Mouse (Mus musculus): ENCODE measurements around the gene Vgll4. TPM values are rescaled to one million over a fixed set of nuclear protein-coding genes. Genes with fewer than 3 reads are reported as not detected.

Vgll4 gene
- 10 to 100 TPM in 13 of 26 experiments, 1 to 10 TPM in 13; 1.7 to 50.1 (median 12.1) TPM for total RNA-seq (2018; cell fraction: chromatin; rRNA removed)
- total RNA-seq (2018; cell fraction: cytosol; rRNA removed), result 10 to 100 TPM in 22 of 26 experiments, 1 to 10 TPM in 4; 3.6 to 31.6 (median 19.7) TPM
- total RNA-seq (2018; cell fraction: nucleus; rRNA removed), result 10 to 100 TPM in 15 of 26 experiments, 1 to 10 TPM in 11; 2.8 to 48.9 (median 12.4) TPM
- polyA plus RNA-seq (2018), result 10.4 to 24.8 TPM (median 16.8 TPM) in 3 replicates

DNA sequence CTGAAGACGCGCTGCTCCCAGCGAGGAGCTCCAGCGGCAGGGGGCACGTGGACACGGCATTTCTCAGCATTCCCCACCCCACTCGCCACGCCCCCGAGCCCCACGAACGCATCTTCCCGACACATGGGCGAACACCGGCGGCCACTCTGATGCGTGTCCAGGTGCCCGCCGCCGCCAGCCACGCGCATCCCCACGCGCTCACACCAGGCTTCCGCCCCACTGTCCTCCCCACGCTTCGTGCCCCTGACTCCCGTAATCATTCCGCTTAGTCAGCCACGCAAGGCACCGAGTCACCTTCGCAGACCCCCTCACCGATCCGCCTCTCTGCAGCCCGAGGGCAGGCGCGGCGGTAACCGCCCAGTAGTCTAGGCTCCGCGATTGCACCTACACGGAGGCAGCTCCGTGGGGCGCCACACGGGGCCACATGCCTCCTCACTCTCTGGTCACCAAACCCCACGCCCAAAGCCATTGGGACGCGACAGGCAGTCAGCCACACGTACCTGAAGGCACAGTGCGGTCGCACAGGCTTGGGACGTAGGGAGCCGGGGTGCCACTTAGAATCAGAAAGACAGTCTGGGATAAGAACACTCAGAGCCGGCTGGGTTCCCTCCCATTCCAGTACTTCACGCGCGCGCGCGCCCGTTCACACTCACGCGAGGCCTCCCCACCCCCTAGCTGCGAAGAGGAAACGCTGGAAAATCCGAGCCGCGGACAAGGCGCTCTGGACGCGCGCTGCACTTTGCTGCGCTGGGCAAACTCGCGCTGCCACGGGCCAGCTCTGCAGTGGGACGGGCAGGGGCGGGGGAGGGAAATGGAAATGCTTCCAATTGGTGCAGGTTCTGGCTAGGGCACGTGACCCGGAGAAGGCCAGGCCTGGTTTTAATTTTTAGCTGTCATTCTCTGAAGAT lies at the start of gene Vgll4:
Gene Vgll4, minus strand, starts transcription at position 782 of the 908 bp plus-strand sequence.
- Histone ChIP-seq H3K36me3 (ENCODE audit: inconsistent target) (no peaks in the 10 kb centered on the region), H3K79me2 (ENCODE audit: inconsistent target) (no peaks in the 10 kb centered on the region), H3K27ac (no peak within 1 kb of the TSS), H3K4me3 (ENCODE audit: inconsistent target) (no peak within 1 kb of the TSS)
- WGBS (ENCODE audit: missing documents), result 1% methylated on average over 78 of the region's 79 CpGs

DNA sequence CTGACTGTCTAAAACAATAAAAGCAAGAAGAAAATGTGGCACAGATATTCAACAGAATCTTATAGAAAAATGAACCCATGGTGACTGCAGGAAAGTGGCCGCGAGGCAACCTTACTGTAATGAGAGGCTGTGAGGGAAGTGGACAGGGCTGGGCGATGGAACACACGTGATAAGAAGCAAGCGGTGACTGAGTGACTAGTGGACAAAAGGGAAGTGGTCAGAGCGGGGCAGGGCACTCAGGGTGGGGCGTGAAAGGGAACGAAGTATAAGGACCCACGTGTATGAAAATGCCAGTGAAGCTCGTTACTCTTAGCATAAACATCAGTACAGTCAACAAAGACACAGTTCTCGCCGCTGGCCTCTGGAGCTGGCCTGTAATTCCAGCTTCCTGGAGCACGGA lies 45.7 kb upstream of the Vgll4 start:
- no peak overlapping the region for H3K27ac ChIP-seq
- H3K79me2 ChIP-seq (ENCODE audit: inconsistent target), result no peaks in the 10 kb centered on the region
- no peak overlapping the region for H3K4me3 ChIP-seq (ENCODE audit: inconsistent target)
- H3K36me3 ChIP-seq (ENCODE audit: inconsistent target), result peaks cover 11% of the 10 kb centered on the region; the same call in 1 of the 2 replicates
- WGBS (ENCODE audit: missing documents), result 54% methylated on average over 12 of the region's 13 CpGs

DNA sequence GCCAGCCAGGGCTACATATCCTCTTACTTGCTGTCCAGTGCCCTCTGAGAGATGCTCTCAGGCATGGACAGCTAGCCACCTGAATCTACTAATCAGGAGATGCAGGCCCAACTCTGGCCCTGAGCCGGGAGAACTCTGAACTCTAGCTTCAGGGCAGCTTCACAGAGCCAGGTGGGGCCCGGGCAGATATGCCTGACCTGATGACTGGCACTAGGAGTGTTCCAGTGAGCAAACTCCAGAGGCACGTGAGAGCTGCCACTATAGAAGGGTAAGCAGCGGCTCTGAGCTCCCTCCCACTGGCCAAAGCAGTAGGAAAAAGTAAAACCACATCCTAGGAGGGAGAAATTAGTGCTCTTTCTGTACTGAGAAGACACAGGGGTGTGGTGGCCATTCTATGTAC lies 43.8 kb upstream of the Vgll4 start:
- Histone ChIP-seq H3K4me3 (ENCODE audit: inconsistent target) (no peak overlapping the region), H3K27ac (no peak overlapping the region), H3K79me2 (ENCODE audit: inconsistent target) (no peaks in the 10 kb centered on the region), H3K36me3 (ENCODE audit: inconsistent target) (peaks cover 7% of the 10 kb centered on the region; the same call in 1 of the 2 replicates)
- 93% methylated on average over 4 of the region's 4 CpGs for WGBS (ENCODE audit: missing documents)

DNA sequence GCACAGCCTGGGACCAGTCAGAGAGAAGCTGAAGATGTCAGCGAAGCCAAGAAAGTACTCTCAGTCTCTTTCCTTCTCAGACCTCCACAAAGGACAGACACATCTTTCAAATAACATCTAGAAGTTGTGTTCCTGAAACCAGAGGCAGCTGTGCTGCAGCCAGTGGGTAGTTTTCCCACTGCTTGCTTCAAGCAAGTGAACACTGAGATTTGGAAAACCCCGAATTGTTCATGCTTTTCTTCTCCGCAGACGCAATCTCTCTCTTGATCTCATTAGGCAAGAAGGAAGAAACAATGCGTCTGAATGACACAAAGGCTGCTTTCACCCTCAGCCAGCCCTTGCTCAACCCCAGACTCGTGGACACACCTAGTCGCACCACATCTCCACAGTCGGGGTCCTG lies 42.0 kb upstream of the Vgll4 start:
- H3K79me2 ChIP-seq (ENCODE audit: inconsistent target), result no peaks in the 10 kb centered on the region
- no peak overlapping the region for H3K4me3 ChIP-seq (ENCODE audit: inconsistent target)
- H3K27ac ChIP-seq, result no peak overlapping the region
- H3K36me3 ChIP-seq (ENCODE audit: inconsistent target), result peaks cover 7% of the 10 kb centered on the region; the same call in 1 of the 2 replicates
- WGBS (ENCODE audit: missing documents), result 93% methylated on average over 8 of the region's 8 CpGs

DNA sequence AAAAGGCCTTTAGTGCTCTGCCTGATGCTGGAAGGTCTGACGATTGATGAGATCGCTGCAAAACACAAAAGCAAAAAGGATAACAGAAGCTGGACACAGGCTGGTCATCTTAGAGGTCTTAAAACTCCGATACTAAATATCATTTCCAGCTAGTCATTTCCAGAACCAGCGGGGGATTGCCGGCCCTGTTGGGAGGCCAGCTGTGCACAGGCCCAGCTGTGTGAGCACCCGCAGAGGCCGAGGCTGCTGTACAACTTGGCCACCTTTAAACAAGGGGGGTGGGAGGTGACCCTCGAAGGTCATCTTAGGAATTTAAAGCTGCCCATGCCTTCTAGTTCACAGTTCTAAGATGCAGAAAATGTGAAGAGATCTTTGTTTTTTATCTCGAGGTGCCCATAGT lies 41.0 kb upstream of the Vgll4 start:
- Histone ChIP-seq H3K79me2 (ENCODE audit: inconsistent target) (no peaks in the 10 kb centered on the region), H3K4me3 (ENCODE audit: inconsistent target) (no peak overlapping the region), H3K36me3 (ENCODE audit: inconsistent target) (peaks cover 7% of the 10 kb centered on the region; the same call in 1 of the 2 replicates), H3K27ac (no peak overlapping the region)
- 98% methylated on average over 9 of the region's 9 CpGs for WGBS (ENCODE audit: missing documents)

DNA sequence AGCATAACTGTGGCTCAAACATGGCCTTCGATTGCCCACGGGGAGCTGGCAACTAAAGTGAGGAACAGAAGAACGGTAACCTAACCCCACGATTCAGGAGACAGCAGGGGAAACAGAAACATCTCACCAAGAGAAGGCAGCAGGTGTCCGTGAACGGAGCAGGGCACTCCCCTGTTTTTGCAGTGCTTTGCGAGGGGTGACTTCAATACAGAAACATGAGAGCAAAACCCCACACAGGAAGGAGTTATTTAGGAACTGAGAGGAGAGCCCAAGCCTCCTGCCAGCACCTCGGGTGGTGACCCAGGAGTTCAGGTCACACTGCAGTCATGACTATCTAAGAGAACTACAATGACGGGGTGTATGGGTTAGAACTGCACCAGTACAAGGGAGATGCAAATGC lies 40.5 kb upstream of the Vgll4 start:
- Histone ChIP-seq H3K4me3 (ENCODE audit: inconsistent target) (no peak overlapping the region), H3K27ac (no peak overlapping the region), H3K79me2 (ENCODE audit: inconsistent target) (no peaks in the 10 kb centered on the region), H3K36me3 (ENCODE audit: inconsistent target) (peaks cover 7% of the 10 kb centered on the region; the same call in 1 of the 2 replicates)
- 91% methylated on average over 9 of the region's 9 CpGs for WGBS (ENCODE audit: missing documents)

DNA sequence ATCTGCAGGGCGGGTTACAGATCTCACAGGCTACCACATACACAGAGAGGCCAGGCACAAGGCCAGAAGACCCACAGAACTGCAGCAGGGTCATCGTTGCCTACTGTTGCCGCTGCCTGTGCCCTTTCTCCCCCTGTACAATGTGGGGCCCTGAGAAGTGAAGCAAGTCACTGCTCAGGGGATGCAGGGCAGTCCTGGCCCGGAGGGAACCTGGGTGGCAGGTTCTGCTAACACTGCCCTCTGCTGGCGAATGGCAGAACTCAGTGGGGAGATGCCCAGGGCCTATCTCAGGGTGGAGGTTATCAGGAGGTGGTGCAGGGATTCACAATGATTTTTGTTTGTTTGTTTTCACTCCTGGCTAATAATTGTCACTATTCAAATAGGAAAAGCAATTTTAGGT lies 37.9 kb upstream of the Vgll4 start:
- peaks cover 7% of the 10 kb centered on the region; the same call in 1 of the 2 replicates for H3K36me3 ChIP-seq (ENCODE audit: inconsistent target)
- no peaks in the 10 kb centered on the region for H3K79me2 ChIP-seq (ENCODE audit: inconsistent target)
- 39% methylated on average over 5 of the region's 5 CpGs for WGBS (ENCODE audit: missing documents)
- no peak overlapping the region for H3K4me3 ChIP-seq (ENCODE audit: inconsistent target)
- no peak overlapping the region for H3K27ac ChIP-seq

DNA sequence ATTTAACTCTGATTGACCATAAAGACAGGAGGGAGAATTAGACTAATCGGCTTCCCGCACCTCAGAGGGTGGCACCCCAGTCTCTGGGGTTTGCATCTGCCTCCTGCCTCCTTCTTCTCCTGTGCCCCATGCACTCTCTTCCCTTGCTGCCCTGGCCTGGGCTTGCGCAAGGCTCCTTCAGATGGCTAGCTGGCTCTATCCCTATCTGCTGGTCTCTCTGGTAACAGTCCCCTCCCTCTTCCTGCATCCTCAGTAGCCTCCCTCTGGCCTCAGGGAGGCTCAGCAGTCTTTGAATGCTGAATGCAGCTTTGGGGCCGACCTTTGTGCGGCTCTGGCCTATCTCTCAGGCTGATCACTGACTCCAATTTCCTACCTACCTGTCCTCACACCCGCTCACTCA lies 37.2 kb upstream of the Vgll4 start:
- Histone ChIP-seq H3K79me2 (ENCODE audit: inconsistent target) (no peaks in the 10 kb centered on the region), H3K36me3 (ENCODE audit: inconsistent target) (peaks cover 6% of the 10 kb centered on the region; the same call in 1 of the 2 replicates), H3K4me3 (ENCODE audit: inconsistent target) (no peak overlapping the region), H3K27ac (no peak overlapping the region)
- 94% methylated on average over 6 of the region's 6 CpGs for WGBS (ENCODE audit: missing documents)

DNA sequence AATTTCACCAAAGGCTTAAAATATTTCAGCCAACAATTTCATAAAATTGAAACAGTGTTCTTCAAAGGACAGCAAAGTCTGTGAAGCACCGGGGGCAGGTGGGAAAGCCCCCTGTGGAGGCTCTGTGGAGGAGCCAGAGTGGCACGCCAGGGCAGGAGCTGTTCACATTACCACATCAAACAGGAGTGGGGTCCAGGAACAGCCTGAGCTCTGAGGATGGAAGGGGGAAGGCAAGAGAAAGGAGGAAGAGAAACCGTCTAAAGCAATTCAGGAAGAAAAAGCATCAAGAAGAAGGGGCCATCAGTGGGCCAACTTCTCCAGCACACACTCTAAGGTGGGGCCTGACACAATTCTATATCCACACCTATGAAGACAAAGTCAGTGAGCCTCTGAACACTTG lies 36.3 kb upstream of the Vgll4 start:
- H3K36me3 ChIP-seq (ENCODE audit: inconsistent target), result no peaks in the 10 kb centered on the region
- H3K79me2 ChIP-seq (ENCODE audit: inconsistent target), result no peaks in the 10 kb centered on the region
- H3K27ac ChIP-seq, result no peak overlapping the region
- WGBS (ENCODE audit: missing documents), result 66% methylated on average over 3 of the region's 3 CpGs
- no peak overlapping the region for H3K4me3 ChIP-seq (ENCODE audit: inconsistent target)

DNA sequence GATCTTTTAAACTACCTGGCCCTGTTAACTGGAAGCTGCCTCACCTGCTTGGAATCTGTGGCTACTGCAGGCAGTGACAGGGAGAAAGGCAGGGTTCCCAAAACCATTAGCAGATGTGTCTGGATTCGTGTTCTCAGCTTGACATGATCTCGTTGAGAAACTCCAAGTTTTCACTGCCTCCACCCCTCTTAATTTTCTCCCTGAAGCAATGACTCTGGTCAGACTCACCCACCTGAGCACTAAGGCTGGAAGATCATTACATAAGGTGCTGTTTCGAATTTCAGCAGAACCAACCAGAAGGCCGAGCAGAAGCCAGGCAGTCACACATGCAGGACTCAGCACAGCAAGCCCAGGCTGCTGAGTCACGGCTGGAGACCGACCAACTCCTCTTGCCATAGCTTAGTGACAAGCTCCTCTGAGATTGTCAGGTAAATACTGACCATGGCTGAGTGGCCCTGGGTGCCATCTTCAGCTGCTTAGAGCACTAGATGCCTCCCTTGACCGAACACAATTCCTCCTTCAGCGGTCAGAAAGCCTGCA lies 35.6 kb upstream of the Vgll4 start:
- Histone ChIP-seq H3K27ac (no peak overlapping the region), H3K36me3 (ENCODE audit: inconsistent target) (no peaks in the 10 kb centered on the region), H3K79me2 (ENCODE audit: inconsistent target) (no peaks in the 10 kb centered on the region), H3K4me3 (ENCODE audit: inconsistent target) (no peak overlapping the region)
- 85% methylated on average over 8 of the region's 8 CpGs for WGBS (ENCODE audit: missing documents)

DNA sequence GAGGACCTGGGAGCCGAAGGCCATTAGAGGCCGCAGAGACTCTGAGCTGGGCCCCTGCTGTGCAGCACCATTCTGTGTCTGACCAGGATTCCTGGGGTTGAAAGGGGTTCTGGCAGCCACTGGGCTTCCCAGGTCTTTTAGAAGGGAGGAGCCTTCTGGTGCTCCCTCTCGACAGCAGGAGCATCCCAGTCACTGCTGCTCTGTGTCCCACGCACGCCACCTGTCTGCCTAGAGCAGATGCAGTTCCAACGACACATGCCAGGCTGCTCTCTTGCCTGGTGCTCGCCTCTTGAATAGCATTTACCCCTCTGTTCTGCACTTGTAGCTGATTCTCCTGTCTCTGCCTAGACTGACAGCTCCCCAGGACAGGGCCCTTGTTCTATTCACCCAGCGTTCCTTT lies 34.8 kb upstream of the Vgll4 start:
- no peaks in the 10 kb centered on the region for H3K36me3 ChIP-seq (ENCODE audit: inconsistent target)
- H3K27ac ChIP-seq, result no peak overlapping the region
- WGBS (ENCODE audit: missing documents), result 95% methylated on average over 8 of the region's 8 CpGs
- H3K79me2 ChIP-seq (ENCODE audit: inconsistent target), result no peaks in the 10 kb centered on the region
- H3K4me3 ChIP-seq (ENCODE audit: inconsistent target), result no peak overlapping the region

DNA sequence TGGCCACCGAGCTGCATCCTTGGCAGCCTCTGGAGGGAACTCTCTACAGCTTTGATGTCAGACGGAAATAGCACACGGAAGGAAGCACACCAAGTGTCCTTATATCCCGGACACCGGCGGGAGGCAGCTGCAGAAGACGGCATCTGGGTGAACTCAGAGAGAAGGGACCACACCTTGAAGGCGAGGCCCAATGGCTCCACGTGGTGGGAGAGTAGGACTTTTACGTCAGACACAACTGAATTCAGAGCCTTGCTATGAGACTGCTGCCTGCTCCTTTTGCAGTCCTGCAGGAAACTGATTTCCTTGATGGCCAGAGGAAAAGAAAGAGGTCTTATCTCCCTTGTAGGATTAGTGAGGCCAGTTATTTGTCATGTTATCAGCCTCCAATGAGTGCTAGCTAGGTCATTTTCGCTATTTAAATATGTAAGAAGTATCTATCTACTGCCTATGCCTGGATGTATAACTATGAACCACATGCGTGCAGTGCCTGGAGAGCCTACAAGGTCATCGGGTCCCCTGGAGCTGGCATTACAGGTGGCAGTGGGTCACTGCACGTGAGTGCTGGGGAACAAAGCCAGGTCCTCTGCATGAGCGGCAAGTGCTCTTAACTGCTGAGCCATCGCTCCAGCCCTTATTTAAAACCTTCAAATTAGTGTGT lies 28.7 kb upstream of the Vgll4 start:
- no peak overlapping the region for H3K4me3 ChIP-seq (ENCODE audit: inconsistent target)
- no peaks in the 10 kb centered on the region for H3K36me3 ChIP-seq (ENCODE audit: inconsistent target)
- no peaks in the 10 kb centered on the region for H3K79me2 ChIP-seq (ENCODE audit: inconsistent target)
- H3K27ac ChIP-seq, result no peak overlapping the region
- 94% methylated on average over 16 of the region's 16 CpGs for WGBS (ENCODE audit: missing documents)

DNA sequence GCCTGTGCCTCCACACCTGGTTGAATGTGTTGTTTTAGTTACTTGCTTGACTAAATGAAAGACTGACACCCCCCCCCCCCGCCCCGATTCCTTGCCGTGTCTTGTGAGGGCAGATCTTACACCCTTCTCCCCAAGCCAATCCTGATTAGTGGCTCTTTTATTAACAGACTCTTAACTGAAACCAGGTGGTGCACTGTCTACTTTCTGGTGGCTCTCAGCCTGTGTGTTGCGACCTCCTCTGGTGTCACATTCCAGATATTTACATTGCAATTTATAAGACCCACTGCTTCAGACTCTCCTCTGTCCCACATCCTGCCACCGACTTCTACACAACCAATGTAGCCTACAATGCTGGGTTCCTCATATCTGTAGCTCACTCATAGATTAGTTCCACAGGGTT lies 27.7 kb upstream of the Vgll4 start:
- WGBS (ENCODE audit: missing documents), result 81% methylated on average over 5 of the region's 5 CpGs
- H3K36me3 ChIP-seq (ENCODE audit: inconsistent target), result no peaks in the 10 kb centered on the region
- H3K4me3 ChIP-seq (ENCODE audit: inconsistent target), result no peak overlapping the region
- H3K79me2 ChIP-seq (ENCODE audit: inconsistent target), result no peaks in the 10 kb centered on the region
- H3K27ac ChIP-seq, result no peak overlapping the region

DNA sequence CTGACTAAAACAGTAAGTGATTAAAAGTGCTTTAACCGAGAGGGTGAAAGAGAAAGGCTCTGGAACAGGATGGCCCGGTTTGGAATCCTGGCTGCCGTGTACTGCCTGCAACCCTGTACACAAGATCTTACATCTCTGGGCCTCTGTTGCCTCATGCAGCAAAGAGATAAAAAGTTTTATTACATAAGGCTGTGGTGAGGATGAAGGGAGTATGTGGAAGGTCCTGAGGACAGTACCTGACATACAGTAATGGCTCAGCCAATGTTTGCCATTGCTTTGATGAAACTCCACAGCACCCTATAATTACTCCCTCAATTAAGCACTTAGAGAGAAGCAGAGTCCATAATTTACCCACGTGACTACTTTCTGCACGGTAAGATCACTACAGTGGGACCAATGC lies 27.1 kb upstream of the Vgll4 start:
- no peak overlapping the region for H3K4me3 ChIP-seq (ENCODE audit: inconsistent target)
- H3K79me2 ChIP-seq (ENCODE audit: inconsistent target), result no peaks in the 10 kb centered on the region
- H3K36me3 ChIP-seq (ENCODE audit: inconsistent target), result no peaks in the 10 kb centered on the region
- 100% methylated on average over 5 of the region's 5 CpGs for WGBS (ENCODE audit: missing documents)
- H3K27ac ChIP-seq, result no peak overlapping the region

Data from macrophage (primary cell).